Mouse (Mus musculus) stomach, embryonic 16.5 days (tissue): Measurements from ENCODE around the gene Cyfip2. TPM values are rescaled to one million over a fixed set of nuclear protein-coding genes. Genes with fewer than 3 reads are reported as not detected.
A peak's percentile ranks its signal among the peaks of the same experiment; 100 is the strongest.

Experiments
- ATAC-seq: fragments of 200-750 bp; cut with Nextera tagmentation; 2 replicates; pipeline ENCODE4 v1.8.0; 2017; ENCODE audit warnings: moderate number of reproducible peaks, moderate TSS enrichment; ENCODE audit not compliant: insufficient read depth, low FRiP score
- H3K27ac ChIP-seq: fragments of 300-500 bp; sonication (generic); 2 replicates; pipeline ENCODE4 v1.5.1; 2014; ENCODE audit warnings: low read length
- H3K27me3 ChIP-seq: fragments of 300-500 bp; sonication (generic); 2 replicates; pipeline ENCODE4 v1.6.1; 2014; ENCODE audit warnings: low read length, control low read depth, mixed read lengths; ENCODE audit not compliant: control insufficient read depth, insufficient read depth
- H3K36me3 ChIP-seq: fragments of 300-500 bp; sonication (generic); 2 replicates; pipeline ENCODE4 v1.6.1; 2014; ENCODE audit warnings: low read length; ENCODE audit not compliant: control insufficient read depth, insufficient read depth
- H3K4me1 ChIP-seq: fragments of 300-500 bp; sonication (generic); 2 replicates; pipeline ENCODE4 v1.6.1; 2014; ENCODE audit warnings: low read length, control low read depth, mixed read lengths; ENCODE audit not compliant: control insufficient read depth, insufficient read depth
- H3K4me2 ChIP-seq: fragments of 300-500 bp; sonication (generic); 2 replicates; pipeline ENCODE4 v1.6.1; 2014; ENCODE audit warnings: low read depth, low read length, mixed read lengths
- H3K4me3 ChIP-seq: fragments of 300-500 bp; sonication (generic); replicated peaks from 2 replicates; pipeline ENCODE4 v1.5.1; 2014; ENCODE audit warnings: mild to moderate bottlenecking, low read length
- H3K9ac ChIP-seq: fragments of 300-500 bp; sonication (generic); 2 replicates; pipeline ENCODE4 v1.6.1; 2014; ENCODE audit warnings: low read length
- H3K9me3 ChIP-seq: fragments of 300-500 bp; sonication (generic); replicated peaks from 2 replicates; pipeline ENCODE4 v1.6.1; 2016; ENCODE audit warnings: low read length, control low read depth; ENCODE audit not compliant: control insufficient read depth
- WGBS: fragments of 180-500 bp; shearing (Covaris S2); extraction: QIAGEN DNeasy Blood & Tissue Kit; methylation state at CpG from one replicate; pipeline ENCODE4 v1.1.7; 2014; 5-methylcytosine and 5-hydroxymethylcytosine counted together
- polyA plus RNA-seq: library from polyadenylated mRNA; unstranded; fragments of >200 nt; fragmentation: Nextera tagmentation; extraction: Ambion mirVana; gene quantifications from 2 replicates; pipeline ENCODE4 v1.2.1, GENCODE M21; 2015

Cyfip2 gene
- polyA plus RNA-seq, 1 experiment from 2014 or later = 8.1 TPM

- no peak overlapping the region for H3K27ac ChIP-seq
- no peaks in the 10 kb centered on the region for H3K9me3 ChIP-seq
- no peaks in the 10 kb centered on the region for H3K4me1 ChIP-seq
- ATAC-seq = no peak
- H3K36me3 ChIP-seq = no peaks in the 10 kb centered on the region
- H3K27me3 ChIP-seq = no peaks in the 10 kb centered on the region
- 40% methylated on average over 4 of the region's 4 CpGs for WGBS
- H3K4me3 ChIP-seq = no peak overlapping the region
- no peak overlapping the region for H3K4me2 ChIP-seq
- no peak overlapping the region for H3K9ac ChIP-seq
Observed at GRCm38 (mm10) chr11:46236976-46237375, 75.7 kb downstream of the Cyfip2 start.

- WGBS = 70% methylated on average over 11 of the region's 11 CpGs
- Histone ChIP-seq H3K4me2 (no peak within 1 kb of the TSS), H3K9ac (no peak within 1 kb of the TSS), H3K4me3 (no peak within 1 kb of the TSS), H3K9me3 (no peaks in the 10 kb centered on the region), H3K4me1 (no peaks in the 10 kb centered on the region), H3K27me3 (no peaks in the 10 kb centered on the region), H3K27ac (no peak within 1 kb of the TSS), H3K36me3 (no peaks in the 10 kb centered on the region)
- no peak for ATAC-seq
Observed at GRCm38 (mm10) chr11:46235334-46235733, 77.3 kb downstream of the Cyfip2 start, which contains the start of gene Fndc9. TSS of gene Fndc9 (plus strand) at chr11:46235531.

GRCm38 (mm10) chr11:46233966-46234365, 78.7 kb downstream of the Cyfip2 start:
- Histone ChIP-seq H3K4me3 (no peak overlapping the region), H3K27me3 (no peaks in the 10 kb centered on the region), H3K27ac (no peak overlapping the region), H3K9me3 (no peaks in the 10 kb centered on the region), H3K4me1 (no peaks in the 10 kb centered on the region), H3K9ac (no peak overlapping the region), H3K36me3 (no peaks in the 10 kb centered on the region), H3K4me2 (no peak overlapping the region)
- WGBS = 81% methylated on average over 4 of the region's 4 CpGs
- no peak for ATAC-seq

- Histone ChIP-seq H3K4me2 (no peak overlapping the region), H3K27me3 (no peaks in the 10 kb centered on the region), H3K9ac (no peak overlapping the region), H3K27ac (no peak overlapping the region), H3K4me1 (no peaks in the 10 kb centered on the region), H3K4me3 (no peak overlapping the region), H3K36me3 (no peaks in the 10 kb centered on the region), H3K9me3 (no peaks in the 10 kb centered on the region)
- WGBS = 90% methylated on average over 4 of the region's 4 CpGs
- no peak for ATAC-seq
Observed at GRCm38 (mm10) chr11:46232803-46233202, 79.9 kb downstream of the Cyfip2 start.

- Histone ChIP-seq H3K27ac (no peak overlapping the region), H3K4me3 (no peak overlapping the region), H3K9ac (no peak overlapping the region), H3K9me3 (no peaks in the 10 kb centered on the region), H3K36me3 (no peaks in the 10 kb centered on the region), H3K27me3 (no peaks in the 10 kb centered on the region), H3K4me1 (peaks cover 5% of the 10 kb centered on the region; the same call in 1 of the 2 replicates), H3K4me2 (no peak overlapping the region)
- WGBS = 72% methylated on average over 6 of the region's 6 CpGs
- no peak for ATAC-seq
Observed at GRCm38 (mm10) chr11:46230184-46230583, 82.5 kb downstream of the Cyfip2 start.

GRCm38 (mm10) chr11:46225345-46225744, 87.3 kb downstream of the Cyfip2 start:
- Histone ChIP-seq H3K4me3 (no peak overlapping the region), H3K4me2 (no peak overlapping the region), H3K9ac (no peak overlapping the region), H3K27ac (peak overlapping the region; percentile 37; the same call in 1 of the 2 replicates), H3K4me1 (peaks cover 5% of the 10 kb centered on the region; the same call in 1 of the 2 replicates), H3K9me3 (no peaks in the 10 kb centered on the region; the same call in 1 of the 2 replicates), H3K27me3 (no peaks in the 10 kb centered on the region), H3K36me3 (no peaks in the 10 kb centered on the region)
- WGBS = 84% methylated on average over 5 of the region's 5 CpGs
- no peak for ATAC-seq

GRCm38 (mm10) chr11:46223575-46223974, 89.1 kb downstream of the Cyfip2 start:
- Histone ChIP-seq H3K9ac (no peak overlapping the region), H3K9me3 (no peaks in the 10 kb centered on the region; the same call in 1 of the 2 replicates), H3K4me2 (no peak overlapping the region), H3K27me3 (no peaks in the 10 kb centered on the region), H3K27ac (no peak overlapping the region), H3K36me3 (no peaks in the 10 kb centered on the region), H3K4me3 (no peak overlapping the region), H3K4me1 (peaks cover 5% of the 10 kb centered on the region; the same call in 1 of the 2 replicates)
- WGBS = 79% methylated on average over 2 of the region's 2 CpGs
- ATAC-seq = no peak

GRCm38 (mm10) chr11:46220211-46220610, 92.4 kb downstream of the Cyfip2 start:
- 73% methylated on average over 2 of the region's 2 CpGs for WGBS
- Histone ChIP-seq H3K4me3 (no peak overlapping the region), H3K9ac (no peak overlapping the region), H3K27me3 (no peaks in the 10 kb centered on the region), H3K4me2 (no peak overlapping the region), H3K4me1 (peaks cover under 1% of the 10 kb centered on the region), H3K36me3 (no peaks in the 10 kb centered on the region), H3K27ac (no peak overlapping the region), H3K9me3 (no peaks in the 10 kb centered on the region; the same call in 1 of the 2 replicates)
- no peak for ATAC-seq

GRCm38 (mm10) chr11:46219380-46219779, 93.3 kb downstream of the Cyfip2 start:
- no peak overlapping the region for H3K27ac ChIP-seq
- ATAC-seq = no peak
- peaks cover 8% of the 10 kb centered on the region for H3K4me1 ChIP-seq
- no peak overlapping the region for H3K9ac ChIP-seq
- no peaks in the 10 kb centered on the region for H3K27me3 ChIP-seq
- WGBS = 85% methylated on average over 9 of the region's 9 CpGs
- no peaks in the 10 kb centered on the region for H3K36me3 ChIP-seq
- H3K4me3 ChIP-seq = no peak overlapping the region
- H3K9me3 ChIP-seq = no peaks in the 10 kb centered on the region; the same call in 1 of the 2 replicates
- H3K4me2 ChIP-seq = no peak overlapping the region
